Mouse (Mus musculus) kidney, embryonic 14.5 days (tissue): ENCODE data around the gene Snupn. TPM values are rescaled to one million over a fixed set of nuclear protein-coding genes. Genes with fewer than 3 reads are reported as not detected.

ENCODE experiments used
- ATAC-seq: fragments of 200-750 bp; cut with Nextera tagmentation; 2 replicates; pipeline ENCODE4 v1.8.0; 2017; ENCODE audit warnings: moderate number of reproducible peaks, mild to moderate bottlenecking, moderate TSS enrichment, moderate library complexity; ENCODE audit not compliant: low FRiP score, low TSS enrichment
- H3K27ac ChIP-seq: fragments of 300-500 bp; sonication (generic); 2 replicates; pipeline ENCODE4 v1.5.1; 2014; ENCODE audit warnings: low read depth, mild to moderate bottlenecking, low read length, moderate library complexity, mixed read lengths
- H3K27me3 ChIP-seq: fragments of 300-500 bp; sonication (generic); 2 replicates; pipeline ENCODE4 v1.6.1; 2014; ENCODE audit warnings: mild to moderate bottlenecking, low read length; ENCODE audit not compliant: control insufficient read depth, insufficient read depth
- H3K36me3 ChIP-seq: fragments of 300-500 bp; sonication (generic); 2 replicates; pipeline ENCODE4 v1.6.1; 2014; ENCODE audit warnings: low read length, mixed read lengths; ENCODE audit not compliant: control insufficient read depth, insufficient read depth
- H3K4me1 ChIP-seq: fragments of 300-500 bp; sonication (generic); 2 replicates; pipeline ENCODE4 v1.6.1; 2014; ENCODE audit warnings: low read length, mixed read lengths; ENCODE audit not compliant: control insufficient read depth, insufficient read depth
- H3K4me2 ChIP-seq: fragments of 300-500 bp; sonication (generic); replicated peaks from 2 replicates; pipeline ENCODE4 v1.6.1; 2014; ENCODE audit warnings: low read depth, mild to moderate bottlenecking, low read length
- H3K4me3 ChIP-seq: fragments of 300-500 bp; sonication (generic); 2 replicates; pipeline ENCODE4 v1.5.1; 2014; ENCODE audit warnings: mild to moderate bottlenecking, low read length
- H3K9ac ChIP-seq: fragments of 300-500 bp; sonication (generic); 2 replicates; pipeline ENCODE4 v1.6.1; 2014; ENCODE audit warnings: low read depth, mild to moderate bottlenecking, low read length, moderate library complexity
- H3K9me3 ChIP-seq: fragments of 300-500 bp; sonication (generic); 2 replicates; pipeline ENCODE4 v1.6.1; 2016; ENCODE audit warnings: low read length; ENCODE audit not compliant: control insufficient read depth
- WGBS: fragments of 180-500 bp; shearing (Covaris S2); extraction: QIAGEN DNeasy Blood & Tissue Kit; methylation state at CpG from one replicate; pipeline ENCODE4 v1.1.7; 2014; 5-methylcytosine and 5-hydroxymethylcytosine counted together
- polyA plus RNA-seq: library from polyadenylated mRNA; unstranded; fragments of >200 nt; fragmentation: Nextera tagmentation; extraction: Ambion mirVana; gene quantifications from 2 replicates; pipeline ENCODE4 v1.2.1, GENCODE M21; 2014

Gene Snupn
- polyA plus RNA-seq, 1 experiment from 2014 or later: 27.7 TPM

DNA sequence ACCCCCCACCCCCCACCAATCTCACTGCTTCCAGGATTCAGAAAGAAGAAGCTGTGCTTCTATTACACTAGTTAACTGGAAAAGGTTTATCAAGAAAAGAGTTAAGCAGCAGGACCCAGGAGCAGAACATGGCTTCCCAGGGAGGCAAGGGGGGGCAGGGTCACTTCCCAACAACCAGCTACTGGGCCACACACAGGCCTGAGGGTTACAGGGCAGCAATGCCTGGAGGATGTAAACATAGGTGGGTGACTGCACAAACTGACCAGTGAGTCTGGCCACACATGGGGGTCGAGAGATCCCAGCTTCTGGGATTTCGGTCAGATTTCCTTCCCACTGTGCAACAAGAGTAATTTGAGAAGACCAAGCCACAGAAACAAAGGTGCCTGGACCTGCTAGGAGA lies 33.5 kb upstream of the Snupn start:
- Histone ChIP-seq H3K4me1 (no peaks in the 10 kb centered on the region), H3K27ac (no peak overlapping the region), H3K4me2 (no peak overlapping the region), H3K36me3 (peaks cover 48% of the 10 kb centered on the region), H3K27me3 (no peaks in the 10 kb centered on the region), H3K9me3 (peaks cover 5% of the 10 kb centered on the region; the same call in 1 of the 2 replicates), H3K4me3 (no peak overlapping the region), H3K9ac (no peak overlapping the region)
- 60% methylated on average over 2 of the region's 2 CpGs for WGBS
- no peak for ATAC-seq

DNA sequence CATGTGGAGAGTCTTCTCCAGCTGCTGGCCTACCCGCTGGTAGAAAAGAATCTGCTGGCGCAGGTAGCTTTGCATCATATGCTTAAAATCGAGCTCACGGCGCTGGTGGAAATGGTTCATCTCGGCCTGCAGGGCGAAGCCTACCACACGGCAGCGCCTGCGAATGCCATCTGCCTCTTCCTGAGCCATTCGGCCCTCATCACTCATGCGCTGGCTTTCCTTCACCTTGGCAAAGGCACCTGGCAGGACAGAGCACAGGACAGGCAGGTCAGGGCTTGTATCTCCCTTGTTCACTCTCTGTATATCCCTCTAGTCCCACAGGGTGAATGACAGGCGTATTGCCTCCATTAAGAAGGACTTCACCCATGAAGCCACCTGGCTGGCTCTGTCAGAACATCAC lies 32.2 kb upstream of the Snupn start:
- H3K9me3 ChIP-seq: peaks cover 5% of the 10 kb centered on the region; the same call in 1 of the 2 replicates
- ATAC-seq: no peak
- no peak overlapping the region for H3K4me2 ChIP-seq
- peaks cover 52% of the 10 kb centered on the region for H3K36me3 ChIP-seq
- no peaks in the 10 kb centered on the region for H3K27me3 ChIP-seq
- H3K4me1 ChIP-seq: peaks cover 6% of the 10 kb centered on the region
- no peak overlapping the region for H3K27ac ChIP-seq
- WGBS: 96% methylated on average over 13 of the region's 13 CpGs
- H3K9ac ChIP-seq: no peak overlapping the region
- H3K4me3 ChIP-seq: no peak overlapping the region

DNA sequence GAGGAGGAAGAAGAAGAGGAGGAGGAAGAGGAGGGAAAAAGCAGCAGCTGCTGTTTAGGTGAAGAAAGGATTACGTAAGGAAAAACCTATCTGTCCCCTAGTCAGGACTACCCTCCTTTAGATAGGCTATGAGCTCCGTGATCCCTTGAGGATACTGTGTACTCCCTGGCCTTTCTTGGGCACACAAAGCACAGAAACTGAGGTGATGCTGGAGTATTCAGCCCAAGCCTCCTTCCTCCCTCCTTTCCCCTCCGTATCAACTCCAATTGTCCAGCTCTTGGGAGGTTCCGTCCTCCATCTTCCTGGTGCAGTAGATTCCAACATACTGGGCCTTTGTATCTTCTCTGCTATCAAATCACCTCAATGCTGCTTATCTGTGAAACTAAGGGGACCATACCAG lies 27.9 kb upstream of the Snupn start:
- no peaks in the 10 kb centered on the region for H3K27me3 ChIP-seq
- H3K27ac ChIP-seq: no peak overlapping the region
- ATAC-seq: no peak
- 89% methylated on average over 4 of the region's 4 CpGs for WGBS
- 0 out of 2 replicates have a peak overlapping the region, but pooled peaks have one; percentile 31 for H3K9ac ChIP-seq
- H3K4me1 ChIP-seq: peaks cover 40% of the 10 kb centered on the region
- H3K9me3 ChIP-seq: peaks cover 5% of the 10 kb centered on the region; the same call in 1 of the 2 replicates
- H3K4me3 ChIP-seq: no peak overlapping the region
- peak overlapping the region; percentile 71; the same call in 1 of the 2 replicates for H3K4me2 ChIP-seq
- H3K36me3 ChIP-seq: peaks cover 38% of the 10 kb centered on the region

DNA sequence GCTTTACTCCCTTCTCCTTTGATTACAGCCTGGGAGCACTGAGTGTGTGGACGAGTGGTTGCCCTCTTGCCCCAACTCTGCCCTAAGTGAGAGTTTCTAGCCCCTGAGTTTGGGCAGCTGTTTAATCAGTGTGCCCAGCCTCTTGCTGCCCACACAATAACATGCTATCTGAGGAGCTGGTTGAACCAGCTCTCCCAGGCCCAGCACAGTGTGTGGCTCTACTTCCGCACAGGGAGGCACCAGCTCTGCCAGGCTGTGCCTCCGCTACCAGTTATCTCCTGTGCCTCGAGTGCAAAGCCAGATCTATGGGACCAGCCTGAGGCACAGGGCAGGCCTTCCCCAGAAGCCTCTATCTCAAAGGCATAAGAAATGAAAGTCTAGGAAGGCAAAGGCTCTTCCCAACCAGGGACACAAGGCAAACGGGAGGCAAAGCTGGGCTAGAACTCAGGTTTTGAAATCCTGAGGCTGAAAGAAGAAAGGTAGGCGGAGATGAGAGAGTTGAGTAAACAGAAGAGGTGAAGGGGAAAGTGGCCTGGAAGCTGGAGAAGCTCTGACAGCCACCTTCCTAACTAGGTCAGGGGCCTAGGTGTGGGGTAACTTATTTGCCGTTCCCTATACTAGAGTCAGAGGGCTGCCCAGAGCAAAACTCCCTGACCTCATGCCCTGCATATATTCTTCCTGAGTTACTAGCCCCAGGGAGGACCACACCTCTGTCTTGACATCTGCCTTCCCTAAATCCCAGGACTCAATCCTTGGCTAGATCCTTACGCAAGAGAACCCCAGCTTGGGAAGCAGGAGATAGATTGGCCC lies 26.6 kb upstream of the Snupn start:
- peak overlapping the region; percentile 20 for H3K4me3 ChIP-seq
- H3K36me3 ChIP-seq: peaks cover 25% of the 10 kb centered on the region; the same call in 1 of the 2 replicates
- H3K9me3 ChIP-seq: peaks cover 5% of the 10 kb centered on the region; the same call in 1 of the 2 replicates
- ATAC-seq: no peak
- H3K9ac ChIP-seq: peak overlapping the region; percentile 31
- WGBS: 50% methylated on average over 8 of the region's 8 CpGs
- H3K27ac ChIP-seq: peak overlapping the region; percentile 17; the same call in 1 of the 2 replicates
- peaks cover 40% of the 10 kb centered on the region for H3K4me1 ChIP-seq
- H3K27me3 ChIP-seq: no peaks in the 10 kb centered on the region
- peak overlapping the region; percentile 71 for H3K4me2 ChIP-seq

DNA sequence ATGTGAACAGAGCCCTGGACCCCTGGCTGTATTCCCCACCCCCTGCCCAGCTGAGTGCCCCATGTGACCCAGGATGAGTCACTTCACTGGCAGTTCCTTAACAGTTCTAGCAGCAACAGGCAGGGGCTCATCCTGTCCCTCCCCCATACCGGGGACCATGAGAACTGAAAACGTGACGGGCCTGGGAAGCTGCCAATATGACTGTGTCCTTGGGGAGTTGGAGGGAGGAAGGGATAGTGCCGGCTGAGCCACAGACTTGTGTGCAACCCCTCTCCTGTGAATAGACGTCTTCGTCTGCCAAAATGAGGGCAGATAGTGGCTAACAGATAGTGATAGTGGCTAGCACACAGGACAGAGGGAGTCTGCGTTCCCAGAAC lies 26.0 kb upstream of the Snupn start:
- H3K4me2 ChIP-seq: peak overlapping the region; percentile 71
- H3K27me3 ChIP-seq: no peaks in the 10 kb centered on the region
- H3K4me1 ChIP-seq: peaks cover 40% of the 10 kb centered on the region
- peaks cover 5% of the 10 kb centered on the region; the same call in 1 of the 2 replicates for H3K9me3 ChIP-seq
- H3K9ac ChIP-seq: peak overlapping the region; percentile 31; the same call in 1 of the 2 replicates
- 18% methylated on average over 7 of the region's 7 CpGs for WGBS
- no peak overlapping the region for H3K27ac ChIP-seq
- peak overlapping the region; percentile 20 for H3K4me3 ChIP-seq
- peaks cover 19% of the 10 kb centered on the region; the same call in 1 of the 2 replicates for H3K36me3 ChIP-seq
- ATAC-seq: no peak; the same call in 1 of the 2 replicates

DNA sequence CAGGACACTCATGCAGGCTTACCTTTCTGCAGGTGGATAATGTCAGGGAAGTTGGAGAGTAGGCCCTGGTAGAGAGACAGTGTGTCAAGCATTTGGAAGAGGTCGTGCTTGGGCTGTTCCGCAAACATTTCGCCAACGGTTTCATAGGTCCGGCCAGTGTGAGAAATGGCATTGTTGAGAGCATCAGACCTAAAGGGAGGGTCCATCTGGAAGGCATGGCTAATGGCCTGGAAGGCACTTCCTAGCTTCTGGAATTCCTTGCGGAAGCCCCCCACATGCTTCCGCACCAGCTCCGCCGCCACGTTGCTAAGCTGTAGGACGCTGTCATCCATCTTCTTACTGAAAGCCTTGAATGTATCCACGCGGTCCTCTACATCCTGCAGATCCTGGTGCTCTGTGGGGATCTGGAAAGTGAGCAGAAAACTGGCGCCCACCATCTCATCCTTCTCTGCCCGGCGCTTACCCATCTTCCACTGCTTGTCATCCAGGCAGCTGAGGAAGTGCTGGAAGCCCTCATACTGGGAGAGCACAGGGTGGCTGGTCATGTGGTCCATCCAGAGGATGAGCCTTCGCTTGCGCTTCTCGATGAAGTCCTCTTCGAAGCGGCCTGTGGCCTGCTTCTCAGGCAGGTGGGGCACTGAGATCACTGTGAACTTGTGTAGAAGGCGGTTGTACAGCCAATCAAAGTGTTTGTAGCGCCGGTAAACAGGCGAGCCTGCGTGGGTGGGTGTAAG lies 25.2 kb upstream of the Snupn start:
- WGBS: 83% methylated on average over 26 of the region's 26 CpGs
- Histone ChIP-seq H3K9ac (peak overlapping the region; percentile 31; the same call in 1 of the 2 replicates), H3K36me3 (peaks cover 17% of the 10 kb centered on the region; the same call in 1 of the 2 replicates), H3K4me2 (peak overlapping the region; percentile 71), H3K9me3 (peaks cover 5% of the 10 kb centered on the region; the same call in 1 of the 2 replicates), H3K27ac (no peak overlapping the region), H3K27me3 (no peaks in the 10 kb centered on the region), H3K4me3 (peak overlapping the region; percentile 20), H3K4me1 (peaks cover 40% of the 10 kb centered on the region)
- ATAC-seq: no peak

DNA sequence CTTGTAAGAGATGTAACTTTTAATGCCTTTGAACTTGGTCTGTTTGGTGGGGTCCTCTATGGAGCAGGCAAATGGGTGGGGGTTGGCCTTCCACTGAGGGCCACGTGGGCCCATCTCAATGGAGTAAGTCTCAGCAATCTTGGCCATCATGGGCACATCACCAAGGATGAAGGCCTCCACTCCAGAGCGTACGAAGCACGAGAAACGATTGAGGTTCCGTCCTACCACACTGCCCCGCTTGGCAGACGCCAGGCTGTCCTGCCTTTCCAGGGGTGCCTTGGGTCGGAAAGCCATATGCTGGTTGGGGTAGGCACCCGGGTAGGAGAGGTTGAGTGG lies 24.7 kb upstream of the Snupn start:
- ATAC-seq: no peak
- no peak overlapping the region for H3K27ac ChIP-seq
- WGBS: 92% methylated on average over 10 of the region's 10 CpGs
- peak overlapping the region; percentile 20; the same call in 1 of the 2 replicates for H3K4me3 ChIP-seq
- H3K27me3 ChIP-seq: no peaks in the 10 kb centered on the region
- peaks cover 5% of the 10 kb centered on the region; the same call in 1 of the 2 replicates for H3K9me3 ChIP-seq
- no peak overlapping the region for H3K9ac ChIP-seq
- peak overlapping the region; percentile 71; the same call in 1 of the 2 replicates for H3K4me2 ChIP-seq
- H3K4me1 ChIP-seq: peaks cover 40% of the 10 kb centered on the region
- peaks cover 17% of the 10 kb centered on the region; the same call in 1 of the 2 replicates for H3K36me3 ChIP-seq

DNA sequence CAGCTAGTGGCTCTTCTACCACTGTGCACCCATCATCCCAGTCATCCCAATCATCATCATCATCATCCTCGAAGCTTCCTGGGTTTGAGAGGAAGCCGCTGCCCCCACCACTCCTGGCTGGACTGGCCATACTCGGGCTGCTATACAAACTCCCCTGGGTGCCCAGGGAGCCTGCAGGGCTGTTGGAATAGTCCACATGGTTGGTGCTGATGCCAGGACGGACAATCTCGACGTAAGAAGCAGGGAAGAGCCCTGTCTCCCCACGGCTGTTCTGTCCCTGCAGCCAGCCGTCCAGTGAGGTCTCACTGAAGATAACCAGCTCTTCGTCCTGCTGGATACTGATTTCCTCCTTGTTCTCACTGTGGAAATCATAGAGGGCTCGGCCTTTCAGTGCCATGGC lies 24.3 kb upstream of the Snupn start:
- H3K4me3 ChIP-seq: peak overlapping the region; percentile 44; the same call in 1 of the 2 replicates
- ATAC-seq: no peak
- H3K9me3 ChIP-seq: peaks cover 4% of the 10 kb centered on the region; the same call in 1 of the 2 replicates
- H3K36me3 ChIP-seq: peaks cover 16% of the 10 kb centered on the region; the same call in 1 of the 2 replicates
- WGBS: 88% methylated on average over 10 of the region's 10 CpGs
- no peaks in the 10 kb centered on the region for H3K27me3 ChIP-seq
- peak overlapping the region; percentile 71 for H3K4me2 ChIP-seq
- no peak overlapping the region; the same call in 1 of the 2 replicates for H3K27ac ChIP-seq
- H3K9ac ChIP-seq: 0 out of 2 replicates have a peak overlapping the region, but pooled peaks have one; percentile 64
- peaks cover 40% of the 10 kb centered on the region for H3K4me1 ChIP-seq
